Mouse (Mus musculus) embryonic fibroblast, embryonic 13.5 days (primary cell): ENCODE data around the gene Rora.
A peak's percentile ranks its signal among the peaks of the same experiment; 100 is the strongest.

Experiments
- CTCF ChIP-seq: IDR thresholded peaks from 2 replicates; pipeline ENCODE4 v1.5.1; 2011; ENCODE audit warnings: mild to moderate bottlenecking, control low read depth, low read length, moderate library complexity, borderline replicate concordance; ENCODE audit not compliant: insufficient read depth
- POLR2A ChIP-seq: IDR thresholded peaks from 2 replicates; pipeline ENCODE4 v1.6.1; 2011; ENCODE audit warnings: low read depth, mild to moderate bottlenecking, control low read depth, low read length, moderate library complexity

DNA sequence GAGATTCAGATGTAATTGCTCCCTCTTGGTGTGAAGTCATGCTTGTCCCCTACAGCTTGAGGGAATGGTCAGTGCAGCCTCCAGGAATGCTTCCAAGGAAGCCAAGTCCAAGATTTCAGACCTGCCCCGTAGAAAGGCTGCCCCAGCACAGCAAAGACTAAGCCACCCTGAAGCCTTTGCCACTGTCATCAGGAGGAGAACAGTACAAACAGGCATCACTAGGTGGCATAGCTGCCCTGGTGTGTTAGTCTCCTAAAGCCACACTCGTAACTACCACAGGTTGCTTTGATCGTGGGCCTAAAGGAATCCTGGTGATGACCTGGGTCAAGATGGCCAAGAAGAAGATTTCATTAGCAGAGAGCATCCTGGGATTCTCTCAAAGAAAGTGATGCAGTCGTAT, 176.3 kb downstream of the Rora start:
- TF ChIP-seq POLR2A (no peak), CTCF (peak; percentile 22; the same call in 1 of the 2 replicates)
